Mouse (Mus musculus): Measurements from ENCODE around the gene Ptpru.

- TF ChIP-seq POLR2AphosphoS2 (IDR thresholded peaks at IDR 0.05; ENCODE audit: insufficient read length, low read depth), result no peak
- no peak for TF ChIP-seq POLR2A (IDR thresholded peaks at IDR 0.05; ENCODE audit: insufficient read length, low read depth)
- peak in 1 of 3 experiments; percentile 36 for TF ChIP-seq MYOD1 (IDR thresholded peaks at IDR 0.05; ENCODE audit: control insufficient read depth in 1 of 3, insufficient read length in 2 of 3, low read depth in 2 of 3)
- TF ChIP-seq TCF12 (IDR thresholded peaks at IDR 0.05; ENCODE audit: insufficient read depth, poor library complexity, severe bottlenecking), result no peak
- TF ChIP-seq USF1 (IDR thresholded peaks at IDR 0.05; ENCODE audit: low read depth), result no peak
- no peak for TF ChIP-seq REST (IDR thresholded peaks at IDR 0.05; ENCODE audit: insufficient read depth, insufficient read length)
- no peak for TF ChIP-seq MYOG (IDR thresholded peaks at IDR 0.05; ENCODE audit: control insufficient read depth in 1 of 3, insufficient read depth in 1 of 3, insufficient read length in 2 of 3, low read depth in 2 of 3)
- no peak for TF ChIP-seq MAX (IDR thresholded peaks at IDR 0.05; ENCODE audit: low read depth)
- no peak for TF ChIP-seq CEBPB (IDR thresholded peaks at IDR 0.05; ENCODE audit: insufficient read depth, poor library complexity, severe bottlenecking)
- TF ChIP-seq SRF (IDR thresholded peaks at IDR 0.05; ENCODE audit: control insufficient read depth, insufficient read length, low read depth), result no peak
- no peak for TF ChIP-seq E2F4 (IDR thresholded peaks at IDR 0.05; ENCODE audit: insufficient read depth)
- no peak for TF ChIP-seq TCF3 (IDR thresholded peaks at IDR 0.05; ENCODE audit: insufficient read length, low read depth)
Observed at GRCm38 (mm10) chr4:131845991-131846778, 8.1 kb upstream of the Ptpru start.

Measured in myocyte (in vitro differentiated cells).